Mouse (Mus musculus): ENCODE measurements around the gene Hyal1.
"Not testable (repeated sequence)": the region's sequence is repeated elsewhere in the genome, so short reads cannot be mapped to it uniquely, and the experiment has no call there.

The Hyal1 gene

GRCm38 (mm10) chr9:107550491-107551116 is 26.1 kb upstream of the Hyal1 start:
- DNase-seq (ENCODE audit: low spot score), result no peak

GRCm38 (mm10) chr9:107551117-107551889 is 25.4 kb upstream of the Hyal1 start, which contains the start of gene Rassf1:
Rassf1 (plus strand) TSS chr9:107551555.
- no peak for DNase-seq (ENCODE audit: low spot score)

- DNase-seq (ENCODE audit: low spot score), result no peak
Observed at GRCm38 (mm10) chr9:107551890-107552355, 24.8 kb upstream of the Hyal1 start.

- no peak for DNase-seq (ENCODE audit: low spot score)
Observed at GRCm38 (mm10) chr9:107552690-107553393, 23.9 kb upstream of the Hyal1 start.

- no peak for DNase-seq (ENCODE audit: low spot score)
Observed at GRCm38 (mm10) chr9:107553541-107554318, 23.0 kb upstream of the Hyal1 start.

- peak; percentile 97 for DNase-seq (ENCODE audit: low spot score)
Observed at GRCm38 (mm10) chr9:107554319-107554825, 22.4 kb upstream of the Hyal1 start.

GRCm38 (mm10) chr9:107555031-107555457 is 21.7 kb upstream of the Hyal1 start:
- DNase-seq (ENCODE audit: low spot score), result no peak

- DNase-seq (ENCODE audit: low spot score), result no peak
Observed at GRCm38 (mm10) chr9:107555701-107556100, 21.0 kb upstream of the Hyal1 start.

GRCm38 (mm10) chr9:107556346-107556745 is 20.4 kb upstream of the Hyal1 start:
- DNase-seq (ENCODE audit: low spot score), result no peak

GRCm38 (mm10) chr9:107563029-107563581 is 13.6 kb upstream of the Hyal1 start, which contains the start of gene Tusc2:
Tusc2 (plus strand) TSS chr9:107563255.
- DNase-seq (ENCODE audit: low spot score), result peak; percentile 90

- not testable (repeated sequence) for DNase-seq (ENCODE audit: low spot score)
Observed at GRCm38 (mm10) chr9:107565556-107565955, 11.2 kb upstream of the Hyal1 start.

- DNase-seq (ENCODE audit: low spot score), result peak; percentile 85
Observed at GRCm38 (mm10) chr9:107566041-107566709, 10.6 kb upstream of the Hyal1 start.

GRCm38 (mm10) chr9:107566855-107567254 is 9.9 kb upstream of the Hyal1 start:
- no peak for DNase-seq (ENCODE audit: low spot score)

GRCm38 (mm10) chr9:107567702-107568319 is 8.9 kb upstream of the Hyal1 start, which contains the start of gene Hyal2:
Hyal2 (plus strand) TSS chr9:107567945.
- no peak for DNase-seq (ENCODE audit: low spot score)

- DNase-seq (ENCODE audit: low spot score), result peak; percentile 89
Observed at GRCm38 (mm10) chr9:107568331-107569261, 8.1 kb upstream of the Hyal1 start.

GRCm38 (mm10) chr9:107569270-107569669 is 7.5 kb upstream of the Hyal1 start:
- no peak for DNase-seq (ENCODE audit: low spot score)

GRCm38 (mm10) chr9:107570016-107570415 is 6.7 kb upstream of the Hyal1 start:
- no peak for DNase-seq (ENCODE audit: low spot score)

- peak; percentile 80 for DNase-seq (ENCODE audit: low spot score)
Observed at GRCm38 (mm10) chr9:107570845-107571244, 5.9 kb upstream of the Hyal1 start.
